Mouse (Mus musculus): ENCODE measurements around the gene Rexo4.

DNA sequence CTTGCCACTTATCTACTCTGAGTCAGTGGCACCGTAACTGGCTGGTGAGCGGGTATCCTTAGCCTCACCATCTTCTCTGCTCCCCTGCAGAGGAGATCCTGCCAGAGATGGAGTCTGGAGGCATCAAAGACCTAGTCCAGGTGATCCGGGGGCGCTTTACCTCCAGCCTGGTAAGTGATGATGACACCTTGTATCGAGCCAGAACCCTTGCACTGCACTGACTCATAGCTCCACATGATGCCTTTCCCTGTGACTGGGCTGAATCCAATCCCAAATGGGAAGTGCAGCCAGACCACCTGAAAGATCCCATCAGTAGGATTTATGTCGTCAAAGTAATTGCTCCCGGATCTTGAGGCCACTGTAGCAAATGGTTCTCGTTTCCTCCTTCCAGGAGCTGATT, 11.3 kb downstream of the Rexo4 start:
- TF ChIP-seq GATA1 (IDR thresholded peaks at IDR 0.05; ENCODE audit: borderline replicate concordance, low read length) (no peak), FLI1 (IDR thresholded peaks at IDR 0.05; ENCODE audit: low read length) (no peak)
